Mouse (Mus musculus) kidney, postnatal 0 days (tissue): ENCODE measurements around the gene Tcerg1l. TPM values are rescaled to one million over a fixed set of nuclear protein-coding genes. Genes with fewer than 3 reads are reported as not detected.

Experiments
- ATAC-seq: fragments of 200-750 bp; cut with Nextera tagmentation; replicated peaks from 2 replicates; pipeline ENCODE4 v1.8.0; 2017; ENCODE audit warnings: low read depth, moderate number of reproducible peaks, moderate TSS enrichment, moderate library complexity; ENCODE audit not compliant: low FRiP score
- DNase-seq: peaks from one replicate; pipeline ENCODE4 v3.0.0-alpha.2; 2016; ENCODE audit warnings: low spot score
- H3K27ac ChIP-seq: fragments of 300-500 bp; sonication (generic); 2 replicates; pipeline ENCODE4 v1.5.1; 2014; ENCODE audit warnings: mild to moderate bottlenecking
- H3K27me3 ChIP-seq: fragments of 300-500 bp; sonication (generic); 2 replicates; pipeline ENCODE4 v1.6.1; 2014; ENCODE audit warnings: low read length, mixed read lengths; ENCODE audit not compliant: insufficient read depth
- H3K36me3 ChIP-seq: fragments of 300-500 bp; sonication (generic); 2 replicates; pipeline ENCODE4 v1.6.1; 2014; ENCODE audit warnings: low read length, mixed read lengths; ENCODE audit not compliant: insufficient read depth
- H3K4me1 ChIP-seq: fragments of 300-500 bp; sonication (generic); replicated peaks from 2 replicates; pipeline ENCODE4 v1.6.1; 2014; ENCODE audit warnings: antibody characterized with exemption, low read length, mixed read lengths; ENCODE audit not compliant: insufficient read depth
- H3K4me2 ChIP-seq: fragments of 300-500 bp; sonication (generic); 2 replicates; pipeline ENCODE4 v1.6.1; 2014; ENCODE audit warnings: mild to moderate bottlenecking, low read length, moderate library complexity, mixed read lengths
- H3K4me3 ChIP-seq: fragments of 300-500 bp; sonication (generic); replicated peaks from 2 replicates; pipeline ENCODE4 v1.5.1; 2014; ENCODE audit warnings: low read depth, low read length
- H3K9ac ChIP-seq: fragments of 300-500 bp; sonication (generic); 2 replicates; pipeline ENCODE4 v1.6.1; 2014; ENCODE audit warnings: low read depth, low read length
- H3K9me3 ChIP-seq: fragments of 300-500 bp; sonication (generic); replicated peaks from 2 replicates; pipeline ENCODE4 v1.6.1; 2016; ENCODE audit warnings: low read length, inconsistent platforms, mixed read lengths
- CTCF ChIP-seq: IDR thresholded peaks from 2 replicates; pipeline ENCODE4 v1.5.1; 2016; ENCODE audit warnings: antibody characterized with exemption, low read depth, mild to moderate bottlenecking, moderate library complexity
- whole genome bisulfite sequencing: fragments of 180-500 bp; shearing (Covaris S2); extraction: QIAGEN DNeasy Blood & Tissue Kit; methylation state at CpG from one replicate; pipeline ENCODE4 v1.1.7; 2014; 5-methylcytosine and 5-hydroxymethylcytosine counted together
- polyA plus RNA-seq: library from polyadenylated mRNA; unstranded; fragments of >200 nt; fragmentation: Nextera tagmentation; extraction: Ambion mirVana; gene quantifications from 2 replicates; pipeline ENCODE4 v1.2.1, GENCODE M21; 2015

Gene Tcerg1l
- polyA plus RNA-seq, 1 experiment from 2014 or later, result 2.0 TPM

DNA sequence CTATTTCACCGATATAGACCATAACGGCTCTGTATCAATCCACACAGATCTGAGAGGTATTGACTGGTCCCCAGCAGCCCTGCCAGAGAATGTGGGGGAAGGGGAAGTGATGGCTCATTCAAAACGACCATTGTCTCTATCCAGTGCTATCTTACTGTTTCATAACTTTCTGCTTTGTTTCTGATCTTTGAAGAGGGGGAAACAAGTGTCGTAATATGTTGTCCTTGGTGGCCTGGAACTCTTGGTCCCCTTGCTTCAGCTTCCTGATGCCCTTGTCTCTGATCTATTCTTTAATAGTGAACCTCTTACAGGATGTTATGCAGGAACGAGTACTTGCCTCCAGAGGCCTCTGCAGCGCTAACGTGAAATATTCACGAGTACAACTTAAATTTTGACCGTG lies 182.8 kb downstream of the Tcerg1l start:
- ATAC-seq (no peak), DNase-seq (no peak)
- Histone ChIP-seq H3K27me3 (no peaks in the 10 kb centered on the region), H3K9ac (no peak overlapping the region), H3K36me3 (no peaks in the 10 kb centered on the region), H3K4me1 (no peaks in the 10 kb centered on the region), H3K4me3 (no peak overlapping the region), H3K27ac (no peak overlapping the region), H3K4me2 (no peak overlapping the region), H3K9me3 (no peaks in the 10 kb centered on the region)
- 68% methylated on average over 9 of the region's 9 CpGs for WGBS
- TF ChIP-seq CTCF, result no peak

GRCm38 (mm10) chr7:138209769-138210168 lies 187.8 kb downstream of the Tcerg1l start:
- ATAC-seq (no peak), DNase-seq (no peak)
- H3K27ac ChIP-seq, result no peak overlapping the region
- TF ChIP-seq CTCF, result no peak
- H3K9me3 ChIP-seq, result no peaks in the 10 kb centered on the region
- H3K4me3 ChIP-seq, result no peak overlapping the region
- no peak overlapping the region for H3K9ac ChIP-seq
- H3K4me1 ChIP-seq, result no peaks in the 10 kb centered on the region
- 69% methylated on average over 5 of the region's 5 CpGs for WGBS
- H3K27me3 ChIP-seq, result no peaks in the 10 kb centered on the region
- H3K4me2 ChIP-seq, result no peak overlapping the region
- H3K36me3 ChIP-seq, result no peaks in the 10 kb centered on the region

DNA sequence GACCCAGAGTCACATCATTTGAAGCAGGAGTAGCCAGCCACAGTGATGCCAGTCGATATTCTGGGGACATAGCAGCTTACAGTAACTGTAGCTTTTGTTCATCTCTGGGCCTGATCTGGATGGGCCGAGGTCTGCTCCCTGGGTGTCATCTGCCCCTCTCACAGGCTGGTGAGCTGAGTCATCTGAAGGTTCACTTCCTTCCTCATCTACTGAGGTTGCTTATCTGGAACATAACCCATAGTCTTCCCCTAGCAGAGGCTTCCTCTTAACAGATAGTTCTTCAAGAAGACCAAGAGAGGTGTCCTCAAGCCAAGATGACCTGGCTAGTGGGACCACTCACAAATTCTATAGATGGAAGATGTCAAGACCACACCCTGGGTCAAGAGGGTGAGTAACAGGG lies 192.4 kb downstream of the Tcerg1l start:
- Histone ChIP-seq H3K27me3 (no peaks in the 10 kb centered on the region), H3K9ac (no peak overlapping the region), H3K4me1 (no peaks in the 10 kb centered on the region), H3K4me2 (no peak overlapping the region), H3K4me3 (no peak overlapping the region), H3K27ac (no peak overlapping the region), H3K36me3 (no peaks in the 10 kb centered on the region), H3K9me3 (no peaks in the 10 kb centered on the region)
- ATAC-seq (no peak), DNase-seq (no peak)
- TF ChIP-seq CTCF, result no peak
- 85% methylated on average over 2 of the region's 2 CpGs for WGBS

- H3K4me2 ChIP-seq, result no peak overlapping the region
- no peak for TF ChIP-seq CTCF
- H3K36me3 ChIP-seq, result no peaks in the 10 kb centered on the region
- no peak overlapping the region for H3K27ac ChIP-seq
- no peaks in the 10 kb centered on the region for H3K9me3 ChIP-seq
- no peaks in the 10 kb centered on the region for H3K27me3 ChIP-seq
- H3K9ac ChIP-seq, result no peak overlapping the region
- no peaks in the 10 kb centered on the region for H3K4me1 ChIP-seq
- no peak for ATAC-seq
- H3K4me3 ChIP-seq, result no peak overlapping the region
- peak; percentile 66 for DNase-seq
- WGBS, result 44% methylated on average over 15 of the region's 15 CpGs
Observed at GRCm38 (mm10) chr7:138202162-138202832, 195.2 kb downstream of the Tcerg1l start.

GRCm38 (mm10) chr7:138199333-138200058 lies 198.0 kb downstream of the Tcerg1l start:
- ATAC-seq (peak; percentile 57; the same call in 1 of the 2 replicates), DNase-seq (peak; percentile 85)
- no peak overlapping the region for H3K9ac ChIP-seq
- no peaks in the 10 kb centered on the region for H3K27me3 ChIP-seq
- H3K27ac ChIP-seq, result no peak overlapping the region
- WGBS, result 10% methylated on average over 10 of the region's 10 CpGs
- no peaks in the 10 kb centered on the region for H3K4me1 ChIP-seq
- H3K9me3 ChIP-seq, result no peaks in the 10 kb centered on the region
- peak overlapping the region; percentile 25; the same call in 1 of the 2 replicates for H3K4me2 ChIP-seq
- H3K36me3 ChIP-seq, result no peaks in the 10 kb centered on the region
- no peak for TF ChIP-seq CTCF
- no peak overlapping the region for H3K4me3 ChIP-seq

- no peak for TF ChIP-seq CTCF
- no peaks in the 10 kb centered on the region for H3K27me3 ChIP-seq
- 68% methylated on average over 2 of the region's 2 CpGs for WGBS
Observed at GRCm38 (mm10) chr7:138196139-138196538, 201.4 kb downstream of the Tcerg1l start.

More at GRCm38 (mm10) chr7:138196139-138196538, 201.4 kb downstream of the Tcerg1l start:
- DNase-seq, result no peak
- Histone ChIP-seq H3K9ac (no peak overlapping the region), H3K4me3 (no peak overlapping the region), H3K4me1 (no peaks in the 10 kb centered on the region), H3K27ac (no peak overlapping the region), H3K36me3 (no peaks in the 10 kb centered on the region), H3K9me3 (no peaks in the 10 kb centered on the region), H3K4me2 (no peak overlapping the region)
- no peak for ATAC-seq
